Mouse (Mus musculus) gastrocnemius, postnatal 10 days (tissue): ENCODE measurements around the gene Gcnt4. TPM values are rescaled to one million over a fixed set of nuclear protein-coding genes. Genes with fewer than 3 reads are reported as not detected.

Experiments used
- DNase-seq: peaks from one replicate; pipeline ENCODE4 v3.0.0; 2021; ENCODE audit warnings: mixed read lengths
- total RNA-seq, 2 experiments: library from RNA; stranded (reverse); gene quantifications; 2 replicates each; pipeline ENCODE4 v1.2.3; 2021

Gene Gcnt4
- total RNA-seq, 2 experiments from 2014 or later, result 0.21 to 0.41 TPM

- DNase-seq, result no peak
Measured at GRCm38 (mm10) chr13:96990561-96991265, 66.2 kb downstream of the Gcnt4 start.

GRCm38 (mm10) chr13:96993291-96993989, 69.0 kb downstream of the Gcnt4 start:
- no peak for DNase-seq

- DNase-seq, result no peak
Measured at GRCm38 (mm10) chr13:96995243-96995642, 70.8 kb downstream of the Gcnt4 start.

GRCm38 (mm10) chr13:96997080-96997479, 72.6 kb downstream of the Gcnt4 start:
- DNase-seq, result no peak

Other genes starting within 250 kb of the Gcnt4 start
- gene Ankrd31, start 176.4 kb upstream of the Gcnt4 start, total RNA-seq, result not detected
- not detected for gene 1700029F12Rik, start 109.7 kb downstream of the Gcnt4 start, total RNA-seq
- under 1 TPM in 1 of 2 experiments, not detected in 1; 0.12 TPM for gene Fam169a, start 142.6 kb downstream of the Gcnt4 start, total RNA-seq
- 10 to 100 TPM in 1 of 2 experiments, under 1 TPM in 1; 0.52 to 13.3 TPM for gene Gm6169, start 174.5 kb downstream of the Gcnt4 start, total RNA-seq
- gene Gfm2, start 213.2 kb downstream of the Gcnt4 start, total RNA-seq, result 10 to 100 TPM; 32.2 to 35.5 TPM
- 10 to 100 TPM; 77.3 to 84.0 TPM for gene Nsa2, start 213.2 kb downstream of the Gcnt4 start, total RNA-seq